Mouse (Mus musculus): Measurements from ENCODE around the gene Kyat3. TPM values are rescaled to one million over a fixed set of nuclear protein-coding genes. Genes with fewer than 3 reads are reported as not detected.
"Not testable (repeated sequence)": the region's sequence is repeated elsewhere in the genome, so short reads cannot be mapped to it uniquely, and the experiment has no call there.

The Kyat3 gene
- total and polyA plus RNA-seq, 3 experiments, result 11.7 to 25.6 TPM; not detected in 1

DNA sequence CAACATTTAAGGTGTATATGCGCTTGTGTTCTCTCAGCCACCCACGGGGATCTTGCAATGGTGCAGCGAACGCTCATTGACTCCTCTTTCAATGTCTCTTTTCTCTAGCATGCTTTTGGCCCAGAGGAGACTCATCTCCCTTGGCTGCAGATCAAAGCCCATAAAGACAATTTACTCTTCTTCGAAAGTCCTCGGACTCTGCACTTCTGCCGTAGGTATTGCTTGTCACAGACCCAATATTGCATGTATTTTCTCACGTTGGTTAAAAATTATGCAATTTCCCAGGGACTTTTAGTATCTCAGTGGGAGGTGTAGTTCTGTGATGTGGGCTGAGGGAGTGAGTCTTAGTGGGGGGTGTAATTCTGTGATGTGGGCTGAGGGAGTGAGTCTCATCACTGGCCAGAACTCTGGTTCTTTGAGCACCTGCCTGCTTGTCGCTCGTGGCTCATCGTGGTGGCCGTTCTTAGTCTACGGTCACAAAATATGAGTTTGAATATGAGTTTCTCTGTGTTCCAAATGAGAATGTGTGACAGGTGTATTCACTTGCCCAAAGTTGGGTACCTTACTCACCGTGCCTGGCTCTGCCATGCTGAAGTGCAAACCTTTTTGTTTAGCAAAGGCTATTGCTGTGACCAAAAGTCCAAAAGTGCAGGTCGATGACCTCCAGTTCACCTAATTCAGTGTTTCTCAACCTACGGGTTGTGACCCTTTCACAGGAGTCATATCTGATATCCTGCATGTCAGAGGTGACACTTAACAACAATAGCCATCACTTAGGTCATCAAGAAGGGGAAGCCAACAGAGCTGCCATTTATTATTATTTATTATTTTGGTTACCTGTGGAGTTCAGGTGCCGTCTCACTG is 6.0 kb downstream of the Kyat3 start:
- DNase-seq (ENCODE audit: low read depth, low spot score), result no peak
- no peaks in the 10 kb centered on the region for H3K27me3 ChIP-seq (ENCODE audit: control insufficient read depth in 1 of 2, insufficient read depth in 2 of 2, low read length in 2 of 2)
- no peak overlapping the region for H3K27ac ChIP-seq (ENCODE audit: control insufficient read depth, low read depth, low read length)
- H3K79me2 ChIP-seq (ENCODE audit: control insufficient read depth, insufficient read depth, low read length, poor library complexity), result no peaks in the 10 kb centered on the region
- peaks cover 0 to 7% of the 10 kb centered on the region in 2 experiments; a peak in 2 of 4 replicates for H3K36me3 ChIP-seq (ENCODE audit: control insufficient read depth in 1 of 2, insufficient read depth in 2 of 2, low read length in 2 of 2)
- H3K4me1 ChIP-seq (ENCODE audit: control insufficient read depth in 1 of 2, insufficient read depth in 2 of 2, low read length in 2 of 2), result peaks cover 0 to 7% of the 10 kb centered on the region in 2 experiments; a peak in 2 of 4 replicates
- H3K9me3 ChIP-seq (replicated peaks; ENCODE audit: insufficient read depth, low read length), result no peaks in the 10 kb centered on the region
- TF ChIP-seq ZC3H11A (IDR thresholded peaks at IDR 0.05; ENCODE audit: low read depth, low read length) (no peak), NELFE (IDR thresholded peaks at IDR 0.05; ENCODE audit: low read depth, low read length) (no peak), E2F4 (IDR thresholded peaks at IDR 0.05; ENCODE audit: borderline replicate concordance, low read depth, low read length) (no peak), NRF1 (IDR thresholded peaks at IDR 0.05; ENCODE audit: insufficient read depth, low read depth, low read length, poor library complexity, severe bottlenecking) (no peak), EP300 (IDR thresholded peaks at IDR 0.05; ENCODE audit: low read depth in 1 of 2, low read length in 2 of 2) (no peak), RCOR1 (IDR thresholded peaks at IDR 0.05; ENCODE audit: low read depth, low read length) (no peak), UBTF (IDR thresholded peaks at IDR 0.05; ENCODE audit: borderline replicate concordance, insufficient read depth, low read depth, low read length) (no peak), TAL1 (IDR thresholded peaks at IDR 0.05; ENCODE audit: low read length) (no peak), ZNF384 (IDR thresholded peaks at IDR 0.05; ENCODE audit: low read depth, low read length) (no peak), HCFC1 (IDR thresholded peaks at IDR 0.05; ENCODE audit: low read depth, low read length) (no peak), MYC (IDR thresholded peaks at IDR 0.05; ENCODE audit: low read depth, low read length) (no peak), ETS1 (IDR thresholded peaks at IDR 0.05; ENCODE audit: low read depth, low read length) (no peak), MYB (IDR thresholded peaks at IDR 0.05; ENCODE audit: low read depth, low read length) (no peak), USF1 (IDR thresholded peaks at IDR 0.05; ENCODE audit: low read depth, low read length) (no peak), USF2 (IDR thresholded peaks at IDR 0.05; ENCODE audit: borderline replicate concordance in 1 of 2, insufficient read depth in 1 of 2, low read depth in 1 of 2, low read length in 2 of 2) (no peak), TCF12 (IDR thresholded peaks at IDR 0.05; ENCODE audit: low read depth, low read length) (no peak), CTCF (IDR thresholded peaks at IDR 0.05 in 2 of 3, conservative IDR thresholded peaks at IDR 0.05 in 1 of 3; ENCODE audit: control insufficient read depth in 1 of 3, insufficient read depth in 1 of 3, low read depth in 2 of 3, low read length in 3 of 3, poor library complexity in 1 of 3, severe bottlenecking in 1 of 3) (no peak), POLR2AphosphoS5 (IDR thresholded peaks at IDR 0.05; ENCODE audit: borderline replicate concordance, low read depth, low read length) (no peak), GABPA (IDR thresholded peaks at IDR 0.05; ENCODE audit: low read depth, low read length) (no peak), RAD21 (IDR thresholded peaks at IDR 0.05; ENCODE audit: low read depth, low read length) (no peak)
- H3K4me3 ChIP-seq (ENCODE audit: control insufficient read depth in 1 of 2, insufficient read depth in 1 of 2, low read depth in 2 of 2, low read length in 2 of 2), result no peak overlapping the region
- no peak overlapping the region for H3K9ac ChIP-seq (ENCODE audit: control insufficient read depth, low read depth, low read length, poor library complexity, severe bottlenecking)

DNA sequence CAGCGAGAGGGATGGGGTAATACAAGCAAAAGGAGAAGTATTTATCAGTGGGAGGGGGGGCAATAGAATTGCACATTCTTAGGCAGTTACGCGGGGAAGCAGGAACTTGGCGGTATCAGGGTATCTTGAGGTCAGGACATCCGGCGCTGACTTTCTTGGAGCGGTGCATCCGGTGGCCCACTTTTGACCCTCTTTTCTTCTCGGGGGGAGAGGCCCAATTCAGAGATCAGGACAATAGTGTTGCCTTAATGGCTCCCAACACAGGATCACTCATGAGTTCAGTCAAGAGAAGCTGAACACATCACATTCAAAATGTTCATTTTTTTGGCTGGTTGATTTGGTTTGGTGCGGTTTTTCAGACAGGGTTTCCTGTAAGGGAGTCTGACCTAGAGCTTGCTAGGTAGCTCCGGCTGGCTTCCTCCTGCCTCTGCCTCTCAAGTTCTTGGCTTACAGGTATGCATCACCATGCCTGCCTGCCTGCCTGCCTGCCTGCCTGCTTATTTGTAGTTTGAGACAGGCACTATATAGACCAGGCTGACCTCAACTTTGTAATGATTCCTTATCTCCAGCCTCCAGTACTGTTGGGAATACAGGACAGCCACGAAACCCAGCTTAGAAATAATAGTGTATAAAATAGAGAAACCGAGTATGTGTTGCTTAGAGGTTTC is 7.5 kb downstream of the Kyat3 start:
- not testable (repeated sequence) for H3K36me3 ChIP-seq (ENCODE audit: control insufficient read depth in 1 of 2, insufficient read depth in 2 of 2, low read length in 2 of 2); H3K4me3 ChIP-seq (ENCODE audit: control insufficient read depth in 1 of 2, insufficient read depth in 1 of 2, low read depth in 2 of 2, low read length in 2 of 2); H3K27ac ChIP-seq (ENCODE audit: control insufficient read depth, low read depth, low read length); H3K27me3 ChIP-seq (ENCODE audit: control insufficient read depth in 1 of 2, insufficient read depth in 2 of 2, low read length in 2 of 2); H3K9me3 ChIP-seq (replicated peaks; ENCODE audit: insufficient read depth, low read length); H3K9ac ChIP-seq (ENCODE audit: control insufficient read depth, low read depth, low read length, poor library complexity, severe bottlenecking); DNase-seq (ENCODE audit: low read depth, low spot score); H3K4me1 ChIP-seq (ENCODE audit: control insufficient read depth in 1 of 2, insufficient read depth in 2 of 2, low read length in 2 of 2); H3K79me2 ChIP-seq (ENCODE audit: control insufficient read depth, insufficient read depth, low read length, poor library complexity)

Measured in MEL (cell line).